Mouse (Mus musculus) splenic B cell, adult 2 months (primary cell): ENCODE measurements around the gene Fam19a4.
"Not testable (repeated sequence)": the region's sequence is repeated elsewhere in the genome, so short reads cannot be mapped to it uniquely, and the experiment has no call there.

ENCODE experiments used
- DNase-seq: peaks from one replicate; pipeline ENCODE4 v3.0.0-alpha.2; 2011; ENCODE audit warnings: low read depth, low spot score
- H3K27me3 ChIP-seq: 2 replicates; pipeline ENCODE4 v1.6.1; 2012; ENCODE audit warnings: mild to moderate bottlenecking, low read length, moderate library complexity, mixed read lengths; ENCODE audit not compliant: control insufficient read depth, poor library complexity, insufficient read depth, severe bottlenecking
- H3K36me3 ChIP-seq: 2 replicates; pipeline ENCODE4 v1.6.1; 2012; ENCODE audit warnings: mild to moderate bottlenecking, low read length, moderate library complexity, mixed read lengths; ENCODE audit not compliant: control insufficient read depth, poor library complexity, insufficient read depth, severe bottlenecking

Gene Fam19a4

DNA sequence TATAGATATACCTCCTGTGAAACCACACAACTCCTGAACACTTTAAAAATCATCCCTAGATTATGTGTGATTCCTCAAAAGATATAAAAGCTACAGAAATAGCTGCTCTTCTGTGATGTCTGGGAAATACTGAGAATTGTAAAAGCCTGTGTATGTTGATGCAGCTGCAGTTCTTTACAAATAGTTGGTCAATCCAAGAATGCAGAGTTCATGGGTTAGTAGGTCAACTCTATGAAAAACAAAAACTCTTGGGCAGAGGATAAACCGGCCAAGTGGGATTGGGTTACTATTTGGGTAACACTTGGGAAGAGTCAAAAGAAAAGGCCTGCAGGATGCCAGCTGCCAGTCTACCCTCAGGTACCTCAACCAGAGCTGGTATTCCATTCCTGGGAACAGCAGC lies 43.5 kb downstream of the Fam19a4 start:
- DNase-seq = no peak
- Histone ChIP-seq H3K36me3 (no peaks in the 10 kb centered on the region), H3K27me3 (no peaks in the 10 kb centered on the region)

DNA sequence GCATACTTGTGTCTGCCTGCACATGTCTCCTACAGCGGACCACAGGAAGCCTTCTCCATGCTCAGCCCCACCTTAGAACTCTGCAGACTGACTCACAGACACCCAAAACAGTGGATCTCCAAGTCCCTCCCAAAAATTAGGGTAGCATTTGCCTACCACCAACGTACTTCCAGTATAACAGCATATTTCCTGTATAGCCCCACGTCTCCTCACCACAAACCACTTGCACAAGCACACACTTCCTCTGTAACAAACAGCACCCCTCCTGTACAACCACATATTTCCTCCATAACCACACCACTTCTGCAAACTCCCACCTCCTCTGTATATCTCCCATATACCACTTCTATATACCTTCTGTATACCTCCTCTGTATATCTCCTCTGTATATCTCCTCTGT lies 44.2 kb downstream of the Fam19a4 start:
- Histone ChIP-seq H3K27me3 (no peaks in the 10 kb centered on the region), H3K36me3 (no peaks in the 10 kb centered on the region)
- DNase-seq = peak; percentile 1

DNA sequence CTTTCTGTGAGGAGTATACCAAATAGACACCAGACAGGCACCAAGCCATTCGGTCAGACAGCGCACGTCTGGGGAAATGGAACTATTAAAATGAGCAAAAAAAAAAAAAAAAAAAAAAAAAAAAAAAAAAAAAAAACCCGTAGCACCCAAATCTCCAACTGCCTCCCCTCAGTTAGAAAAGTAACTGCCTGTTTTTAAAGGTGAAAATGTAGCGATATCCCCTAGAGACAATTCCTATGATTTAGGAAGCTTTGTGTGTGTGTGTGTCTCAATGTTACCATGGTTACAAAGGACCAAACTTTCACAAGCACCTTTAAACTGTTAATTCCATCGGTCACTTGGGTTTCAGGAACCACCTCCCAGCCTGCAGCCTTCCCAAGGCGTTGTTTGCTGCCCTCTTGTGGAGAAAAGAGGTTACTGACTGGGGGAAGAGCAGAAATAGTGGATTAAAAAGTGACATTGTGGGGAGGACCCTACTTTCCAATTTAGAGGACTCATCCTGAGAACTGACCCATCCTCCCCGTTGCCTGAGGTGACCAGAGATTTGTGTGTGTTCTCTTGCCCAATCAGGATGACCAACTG lies 53.6 kb downstream of the Fam19a4 start:
- DNase-seq = peak; percentile 53
- H3K27me3 ChIP-seq = no peaks in the 10 kb centered on the region
- no peaks in the 10 kb centered on the region for H3K36me3 ChIP-seq

DNA sequence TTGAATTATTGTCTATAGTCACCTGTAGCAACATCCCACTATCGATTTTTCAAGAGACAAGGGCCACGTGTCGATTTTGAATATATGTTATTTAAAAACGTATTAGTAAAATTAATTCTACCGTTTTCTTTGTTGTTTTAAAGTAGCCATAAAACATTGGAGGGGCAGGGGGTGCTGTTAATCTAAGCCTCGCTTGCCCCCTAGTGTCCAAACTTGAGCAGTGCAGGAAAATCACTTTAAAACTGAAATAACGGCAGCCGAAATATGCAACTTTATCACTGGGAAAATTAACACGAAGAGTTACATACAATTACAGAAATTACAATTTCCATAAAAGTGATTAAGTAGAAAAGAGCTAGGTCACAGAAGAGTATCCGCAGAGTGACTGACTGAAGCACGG lies 55.2 kb downstream of the Fam19a4 start:
- Histone ChIP-seq H3K36me3 (no peaks in the 10 kb centered on the region), H3K27me3 (no peaks in the 10 kb centered on the region)
- DNase-seq = peak; percentile 32

DNA sequence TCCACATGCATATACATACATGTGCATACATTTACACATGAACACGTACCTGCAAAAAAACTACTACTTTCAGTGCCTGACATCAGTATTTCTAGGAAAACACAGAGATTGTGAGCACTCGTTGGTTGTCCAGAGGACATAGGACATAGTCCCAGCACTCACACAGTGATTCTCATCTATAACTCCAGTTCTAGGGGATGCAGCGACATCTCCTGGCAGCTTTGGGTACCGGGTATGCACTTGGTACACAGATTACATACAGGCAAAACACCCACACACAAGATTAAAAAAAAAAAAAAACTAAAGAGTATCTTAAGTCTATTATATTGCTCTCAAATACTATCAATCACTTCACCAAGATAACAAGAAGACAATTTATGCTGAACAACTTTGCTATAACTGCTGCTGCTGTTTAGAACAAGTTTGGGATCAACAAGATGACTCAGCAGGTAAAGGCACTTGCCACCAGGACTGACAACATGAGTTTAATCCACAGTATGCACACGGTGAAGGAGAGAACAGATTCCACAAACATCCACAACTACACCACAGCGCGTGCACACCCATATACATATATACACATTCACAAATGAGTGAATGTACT lies 64.6 kb downstream of the Fam19a4 start:
- DNase-seq = no peak
- Histone ChIP-seq H3K27me3 (no peaks in the 10 kb centered on the region), H3K36me3 (no peaks in the 10 kb centered on the region)

DNA sequence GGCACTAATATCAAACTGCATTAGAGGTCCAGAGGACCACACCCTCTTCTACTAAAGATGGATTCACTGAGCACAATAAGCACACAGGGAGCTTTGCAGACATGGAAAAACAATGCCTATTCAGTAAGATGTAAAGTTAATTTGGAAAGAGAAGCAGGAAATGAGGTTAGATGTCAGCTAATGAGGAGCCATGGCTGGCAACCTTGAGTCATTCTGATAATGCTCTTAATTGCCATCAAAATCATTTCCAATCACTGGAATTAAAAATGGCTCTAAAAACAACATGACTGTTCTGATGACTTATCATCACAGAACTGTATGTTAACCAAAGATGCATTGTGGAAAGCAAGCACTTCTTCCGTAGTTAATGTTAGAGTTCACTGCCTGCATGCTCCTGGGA lies 68.5 kb downstream of the Fam19a4 start:
- no peak for DNase-seq
- H3K27me3 ChIP-seq = no peaks in the 10 kb centered on the region
- H3K36me3 ChIP-seq = no peaks in the 10 kb centered on the region

DNA sequence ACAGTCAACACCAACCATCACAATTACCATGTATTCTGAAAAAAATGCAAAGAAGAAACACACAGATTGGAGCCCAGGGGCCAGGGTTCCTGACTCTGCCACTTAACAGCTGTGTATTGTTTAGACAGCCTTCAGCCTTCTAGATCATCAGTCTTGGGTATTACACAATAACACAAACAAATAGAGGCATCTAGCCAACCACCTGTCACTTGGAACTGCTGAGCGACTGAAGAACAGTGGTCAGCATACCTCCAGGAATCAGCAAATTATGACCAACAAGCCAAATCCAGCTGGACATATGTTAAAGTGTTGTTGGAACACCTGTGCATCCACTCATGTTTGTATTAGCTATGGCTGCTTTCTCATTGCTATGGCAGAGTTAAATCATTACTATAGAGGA lies 82.7 kb downstream of the Fam19a4 start:
- Histone ChIP-seq H3K27me3 (no peaks in the 10 kb centered on the region; the same call in 1 of the 2 replicates), H3K36me3 (no peaks in the 10 kb centered on the region)
- DNase-seq = no peak

DNA sequence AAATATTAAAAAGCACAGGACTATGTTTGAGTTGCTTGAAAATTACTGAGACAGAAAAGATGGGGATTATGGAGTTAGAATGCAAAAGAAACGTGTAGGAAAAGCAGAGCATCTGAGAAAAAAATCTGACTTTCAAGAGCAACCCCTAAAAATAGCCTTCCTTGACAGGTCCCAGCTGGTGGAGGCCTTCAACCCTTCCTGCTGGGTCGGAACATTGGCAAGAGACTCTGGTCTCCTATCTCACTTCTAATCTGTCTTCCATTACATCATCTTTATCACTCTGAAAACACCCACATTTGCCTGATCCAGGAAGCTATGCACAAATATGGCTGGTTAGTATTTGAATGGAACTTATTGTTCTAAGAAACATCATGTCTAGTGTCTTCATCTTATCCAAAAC lies 115.4 kb downstream of the Fam19a4 start:
- no peaks in the 10 kb centered on the region for H3K27me3 ChIP-seq
- no peak for DNase-seq
- H3K36me3 ChIP-seq = no peaks in the 10 kb centered on the region

DNA sequence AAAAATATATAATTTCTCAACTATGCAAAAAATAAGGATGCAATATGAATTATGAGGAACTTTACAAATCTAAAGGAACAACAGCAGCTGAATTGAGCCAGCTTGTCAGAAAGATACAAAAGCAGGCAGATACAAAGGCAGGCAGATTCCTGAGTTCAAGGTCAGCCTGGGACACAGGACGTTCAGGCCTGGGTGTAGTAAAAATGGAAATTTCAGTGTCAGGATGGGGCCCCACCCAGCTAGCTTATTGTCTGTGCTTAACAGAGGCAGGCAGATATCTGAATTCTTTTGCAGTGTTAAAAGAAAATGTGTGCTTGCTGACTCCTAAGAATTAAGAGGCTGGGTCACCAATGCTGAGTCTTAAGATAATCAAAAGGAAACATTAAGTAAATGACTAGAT lies 124.4 kb downstream of the Fam19a4 start:
- no peak for DNase-seq
- Histone ChIP-seq H3K27me3 (no peaks in the 10 kb centered on the region), H3K36me3 (no peaks in the 10 kb centered on the region)

DNA sequence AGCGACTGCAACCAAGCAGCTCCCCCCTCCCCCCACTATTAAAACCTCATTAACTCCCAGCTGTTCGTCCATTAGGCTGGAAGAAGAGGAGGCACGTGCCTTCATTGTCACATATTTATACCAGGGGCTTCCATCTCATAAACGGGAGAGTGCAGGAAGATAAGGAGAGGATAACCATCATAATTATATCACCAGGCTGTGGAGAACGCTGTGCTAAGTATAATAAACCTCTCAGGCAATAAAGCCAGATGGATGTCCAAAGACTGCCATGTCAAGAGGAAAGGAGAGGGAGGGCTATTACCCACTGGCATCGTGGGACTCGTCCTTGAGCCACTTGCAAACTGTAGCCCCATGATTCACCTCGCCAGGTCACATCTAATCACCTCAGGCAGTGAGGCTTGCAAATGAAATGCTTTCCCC lies 151.1 kb downstream of the Fam19a4 start:
- Histone ChIP-seq H3K27me3 (no peaks in the 10 kb centered on the region; the same call in 1 of the 2 replicates), H3K36me3 (no peaks in the 10 kb centered on the region)
- DNase-seq = no peak

DNA sequence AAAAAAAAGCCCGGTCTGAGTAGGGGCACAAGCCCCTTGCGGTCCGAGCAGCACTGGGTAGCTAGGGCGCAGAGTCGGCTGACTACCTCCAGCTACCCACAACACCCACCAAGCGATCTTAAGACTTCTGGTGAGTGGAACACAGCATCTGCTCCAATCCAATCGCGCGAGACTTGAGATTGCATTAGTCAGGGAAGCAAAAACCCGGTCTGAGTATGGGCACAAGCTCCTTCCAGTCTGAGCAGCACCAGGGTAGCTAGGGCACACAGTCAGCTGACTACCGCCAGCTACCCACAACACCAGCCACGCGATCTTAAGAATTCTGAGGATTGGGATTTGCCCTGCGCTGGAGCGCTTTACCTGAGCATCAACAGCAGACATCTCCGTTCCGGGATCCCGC lies 183.1 kb downstream of the Fam19a4 start:
- H3K36me3 ChIP-seq, DNase-seq, H3K27me3 ChIP-seq: not testable (repeated sequence)

DNA sequence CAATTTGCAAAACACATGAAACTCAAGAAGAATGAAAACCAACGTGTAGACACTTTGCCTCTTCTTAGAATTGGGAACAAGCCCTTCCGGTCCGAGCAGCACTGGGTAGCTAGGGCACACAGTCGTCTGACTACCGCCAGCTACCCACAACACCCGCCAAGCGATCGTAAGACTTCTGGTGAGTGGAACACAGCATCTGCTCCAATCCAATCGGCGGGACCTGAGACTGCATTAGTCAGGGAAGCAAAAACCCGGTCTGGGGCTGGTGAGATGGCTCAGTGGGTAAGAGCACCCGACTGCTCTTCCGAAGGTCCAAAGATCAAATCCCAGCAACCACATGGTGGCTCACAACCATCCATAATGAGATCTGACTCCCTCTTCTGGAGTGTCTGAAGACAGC lies 183.6 kb downstream of the Fam19a4 start:
- H3K36me3 ChIP-seq, H3K27me3 ChIP-seq, DNase-seq: not testable (repeated sequence)

DNA sequence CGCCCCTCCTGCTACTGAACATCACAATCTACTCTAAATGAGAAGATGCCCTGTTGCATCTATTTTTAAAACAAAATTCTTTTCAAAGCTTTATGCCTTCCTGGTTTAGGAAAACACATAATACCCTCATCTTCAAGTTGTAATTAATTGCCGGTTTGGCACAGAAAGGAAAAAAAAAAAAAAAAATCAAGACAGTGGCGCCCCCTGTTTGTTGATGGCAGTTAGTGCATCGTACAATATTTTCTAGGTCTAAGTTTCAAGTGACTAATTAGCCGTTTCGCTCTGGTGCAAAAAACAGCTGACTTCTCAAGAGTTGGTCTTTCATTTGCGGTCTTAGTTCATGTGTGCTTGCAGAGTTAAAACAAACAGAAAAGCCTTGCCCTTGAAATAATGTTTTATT lies 207.1 kb downstream of the Fam19a4 start:
- no peak for DNase-seq
- Histone ChIP-seq H3K36me3 (no peaks in the 10 kb centered on the region), H3K27me3 (no peaks in the 10 kb centered on the region)

DNA sequence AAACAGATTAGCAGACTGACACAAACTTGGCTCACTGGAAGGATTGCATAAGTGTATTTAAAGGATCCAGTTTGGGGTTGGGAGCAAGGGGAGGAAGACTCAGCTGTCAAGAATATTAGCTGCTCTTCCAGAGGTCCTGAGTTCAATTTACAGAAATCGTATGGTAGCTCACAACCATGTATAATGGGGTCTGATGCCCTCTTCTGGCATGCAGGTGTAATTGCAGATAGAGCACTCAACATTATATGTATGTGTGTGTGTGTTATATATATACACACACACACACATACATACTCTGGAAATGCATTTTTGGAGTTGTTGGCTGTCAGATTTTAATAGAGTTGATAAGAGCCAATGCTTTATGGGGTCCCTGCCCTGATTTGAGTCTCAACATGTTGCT lies 216.3 kb downstream of the Fam19a4 start:
- no peak for DNase-seq
- Histone ChIP-seq H3K27me3 (no peaks in the 10 kb centered on the region), H3K36me3 (no peaks in the 10 kb centered on the region)

DNA sequence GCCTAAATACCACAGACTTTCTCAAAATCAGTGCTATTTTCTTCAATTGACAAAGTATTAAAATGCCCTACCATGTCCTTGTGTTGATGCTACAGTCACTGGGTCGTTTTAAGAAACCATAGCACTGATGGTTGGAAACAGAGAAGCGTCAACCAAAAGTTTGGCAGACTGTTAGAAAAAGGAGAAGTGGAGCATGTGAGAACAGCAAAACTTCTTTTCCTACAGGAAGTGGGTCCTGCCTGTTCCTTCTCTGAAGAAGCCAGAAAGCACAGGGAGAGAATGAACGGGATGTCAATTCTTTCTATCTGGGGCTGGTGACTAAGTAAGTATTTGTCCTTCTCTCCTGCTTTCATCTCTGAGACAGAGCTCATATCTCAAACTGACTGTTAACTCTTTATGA lies 219.6 kb downstream of the Fam19a4 start:
- no peak for DNase-seq

DNA sequence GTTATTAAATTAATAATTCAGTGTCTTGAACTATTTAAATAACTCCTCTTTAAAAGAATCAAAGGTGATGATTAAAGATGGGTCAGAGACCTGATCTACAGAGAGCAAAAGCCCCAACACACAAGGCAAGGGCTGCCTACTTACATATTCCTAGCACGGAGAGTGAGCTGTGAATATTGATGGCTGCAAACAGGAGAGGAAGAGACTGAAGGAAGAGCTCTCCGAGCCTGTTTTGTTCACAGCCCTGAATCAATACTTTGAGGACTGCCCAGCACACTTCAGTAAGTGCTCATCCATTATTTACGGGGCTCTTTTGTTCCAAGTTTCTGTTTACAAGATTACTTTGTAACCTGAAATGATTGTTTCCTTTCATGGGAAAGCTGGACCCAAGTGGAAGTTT lies 233.6 kb downstream of the Fam19a4 start:
- no peaks in the 10 kb centered on the region for H3K36me3 ChIP-seq
- no peak for DNase-seq
- H3K27me3 ChIP-seq = no peaks in the 10 kb centered on the region

More for the DNA sequence above, 219.6 kb downstream of the Fam19a4 start:
- Histone ChIP-seq H3K27me3 (no peaks in the 10 kb centered on the region), H3K36me3 (no peaks in the 10 kb centered on the region)
